Mouse (Mus musculus) hematopoietic stem cell, adult 5-6 weeks (primary cell): ENCODE results near the gene Hagh. TPM values are rescaled to one million over a fixed set of nuclear protein-coding genes. Genes with fewer than 3 reads are reported as not detected.

Source experiments
- ATAC-seq, 2 experiments: fragments of 125-278 bp in 1 of 2; replicated peaks in 1 of 2; 2 replicates each; pipeline ENCODE4 v1.8.0; 2016 to 2017; ENCODE audit warnings: inconsistent platforms in 2 of 2, mild to moderate bottlenecking in 2 of 2, moderate number of reproducible peaks in 2 of 2, low read depth in 1 of 2, moderate TSS enrichment in 1 of 2; ENCODE audit not compliant: low FRiP score in 2 of 2, poor library complexity in 2 of 2, severe bottlenecking in 2 of 2, insufficient read depth in 1 of 2, low TSS enrichment in 1 of 2
- total RNA-seq: library from RNA; stranded (forward); fragments of 172-1452, 232-1000 nt; gene quantifications from 2 replicates; pipeline ENCODE4 v1.2.3, GENCODE M21; 2017

The Hagh gene
- total RNA-seq, 1 experiment from 2014 or later: 24.6 TPM

DNA sequence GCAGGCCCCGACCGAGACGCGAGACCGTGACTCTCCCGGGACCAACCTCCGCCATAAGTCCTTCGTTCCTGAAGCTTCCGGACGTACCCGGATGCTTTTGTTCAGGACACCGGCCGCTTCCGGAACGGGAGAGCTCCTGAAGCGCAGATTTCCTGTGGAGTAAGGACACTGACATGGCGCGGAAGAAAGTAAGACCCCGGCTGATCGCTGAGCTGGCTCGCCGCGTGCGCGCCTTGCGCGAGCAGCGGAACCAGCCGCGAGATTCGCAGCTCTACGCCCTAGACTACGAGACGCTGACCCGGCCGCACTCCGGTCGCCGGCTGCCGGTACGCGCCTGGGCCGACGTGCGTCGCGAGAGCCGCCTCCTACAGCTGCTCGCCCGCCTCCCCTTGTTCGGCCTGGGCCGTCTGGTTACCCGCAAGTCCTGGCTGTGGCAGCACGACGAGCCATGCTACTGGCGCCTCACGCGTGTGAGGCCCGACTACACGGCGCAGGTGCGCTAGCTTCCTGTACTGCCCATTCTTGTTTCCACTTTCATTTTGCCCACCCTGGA lies 55.1 kb downstream of the Hagh start, which contains the start of the genes Eme2 and Mrps34:
Eme2 (minus strand) TSS at position 93 of the 553 bp plus-strand sequence.
Mrps34 (plus strand) TSS at position 122 of the 553 bp plus-strand sequence.
- peak; percentile 25 to 44; a peak in 3 of 4 replicates for ATAC-seq

- ATAC-seq: peak in 1 of 2 experiments; percentile 2; a peak in 1 of 4 replicates
Observed at GRCm38 (mm10) chr17:24895571-24896240, 55.8 kb downstream of the Hagh start.

DNA sequence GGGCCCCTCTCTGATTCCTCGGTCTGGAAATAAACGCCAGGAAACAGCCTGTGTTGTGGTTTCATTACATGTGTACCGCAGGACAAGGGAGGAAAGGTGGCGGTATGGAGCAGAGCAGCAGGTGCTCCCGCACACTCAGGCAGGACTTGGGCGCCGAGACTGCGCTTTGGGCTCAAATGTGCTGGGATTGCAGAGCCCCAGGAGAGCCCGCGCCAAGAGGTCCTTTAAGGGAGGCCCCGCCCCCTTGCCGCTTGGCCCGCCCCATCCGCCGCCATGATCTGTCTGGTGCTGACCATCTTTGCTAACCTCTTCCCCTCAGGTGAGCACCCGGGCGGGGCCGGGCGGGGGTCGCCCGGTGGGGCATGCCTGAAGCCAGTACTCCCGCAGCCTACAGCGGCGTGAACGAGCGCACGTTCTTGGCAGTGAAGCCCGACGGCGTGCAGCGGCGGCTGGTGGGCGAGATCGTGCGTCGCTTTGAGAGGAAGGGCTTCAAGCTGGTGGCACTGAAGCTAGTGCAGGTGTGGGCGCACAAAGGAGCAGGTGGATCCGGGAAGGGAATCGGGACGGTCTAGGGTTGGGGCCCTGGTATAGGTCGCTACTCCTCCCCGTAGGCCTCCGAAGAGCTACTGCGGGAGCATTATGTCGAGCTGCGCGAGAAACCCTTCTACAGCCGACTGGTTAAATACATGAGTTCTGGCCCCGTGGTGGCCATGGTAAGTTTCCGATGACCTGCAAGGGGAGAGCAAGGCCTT lies 56.5 kb downstream of the Hagh start, which contains the start of gene Nme3:
Nme3 (plus strand) TSS at position 260 of the 752 bp plus-strand sequence.
- ATAC-seq: peak; percentile 34 to 37; a peak in 3 of 4 replicates

DNA sequence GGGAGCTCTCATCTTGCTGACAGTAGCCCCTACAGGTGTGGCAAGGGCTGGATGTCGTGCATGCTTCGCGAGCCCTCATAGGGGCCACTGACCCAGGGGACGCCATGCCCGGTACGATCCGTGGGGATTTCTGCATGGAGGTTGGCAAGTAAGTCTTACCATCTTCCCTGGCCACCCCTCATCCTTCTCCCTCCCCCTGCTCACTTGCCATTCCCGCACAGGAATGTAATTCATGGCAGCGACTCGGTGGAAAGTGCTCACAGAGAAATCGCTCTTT lies 57.0 kb downstream of the Hagh start:
- ATAC-seq: no peak

DNA sequence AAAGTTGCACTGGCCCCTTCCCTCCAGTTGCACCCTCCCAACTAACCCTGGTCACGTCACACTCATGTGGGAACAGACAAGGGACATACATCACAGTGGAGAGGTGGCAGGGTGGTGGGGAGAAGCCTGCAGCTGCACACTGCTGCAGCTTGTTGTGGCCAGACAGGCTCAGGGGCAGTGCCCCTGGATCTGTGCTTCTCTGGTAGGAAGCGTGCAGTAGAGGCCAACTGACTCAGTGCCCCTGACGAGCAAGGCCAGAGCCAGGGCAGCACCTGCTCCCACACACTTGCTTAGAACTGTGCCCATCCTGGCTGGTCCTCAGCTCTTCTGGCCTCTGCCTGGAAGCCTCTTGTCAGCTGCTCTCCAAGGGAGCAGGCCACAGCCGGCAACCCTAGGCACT lies 57.7 kb downstream of the Hagh start:
- ATAC-seq: no peak

GRCm38 (mm10) chr17:24898041-24898854 lies 58.3 kb downstream of the Hagh start:
- no peak for ATAC-seq

- ATAC-seq: no peak
Observed at GRCm38 (mm10) chr17:24899153-24899552, 59.2 kb downstream of the Hagh start.

DNA sequence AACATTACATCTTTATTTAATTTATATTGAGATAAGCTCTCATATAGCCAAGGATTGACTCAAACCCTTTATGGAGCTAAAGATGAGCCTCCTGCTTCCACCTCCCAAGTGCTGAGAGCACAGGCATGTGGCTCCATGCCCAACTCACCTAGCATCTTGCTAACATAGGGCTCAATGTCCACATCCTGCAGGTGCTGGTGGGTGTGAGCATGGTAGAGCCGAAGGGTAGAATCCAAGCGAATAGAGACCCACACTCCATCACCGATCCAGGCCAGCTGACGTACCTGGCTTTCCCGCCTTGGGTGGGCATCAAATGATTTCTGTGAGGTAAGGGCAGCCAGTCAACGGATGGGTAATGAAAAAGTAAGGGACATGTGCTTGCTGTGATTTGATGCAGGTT lies 60.1 kb downstream of the Hagh start:
- ATAC-seq: no peak

DNA sequence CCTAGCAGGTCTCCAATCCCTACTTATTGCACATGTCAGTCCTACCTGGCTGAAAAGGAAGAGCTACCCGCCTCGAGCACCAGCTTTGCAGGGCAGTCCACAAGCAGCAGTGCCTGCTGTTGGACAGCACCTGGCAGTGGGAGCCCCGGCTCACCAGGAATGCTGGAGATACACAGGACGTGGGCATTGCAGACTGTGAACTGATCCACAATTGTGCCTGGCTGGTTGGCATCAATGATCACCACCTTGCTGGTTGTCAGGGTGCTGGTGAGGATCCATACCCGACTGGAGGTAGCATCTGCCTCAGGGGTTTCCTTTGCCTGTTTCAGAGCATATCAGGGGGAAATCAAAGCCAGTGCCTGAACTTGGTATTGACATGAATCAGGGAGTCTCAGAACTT lies 62.2 kb downstream of the Hagh start:
- no peak for ATAC-seq

GRCm38 (mm10) chr17:24902671-24903474 lies 62.9 kb downstream of the Hagh start:
- ATAC-seq: peak; percentile 18 to 44; a peak in 1 of 4 replicates

- ATAC-seq: no peak
Observed at GRCm38 (mm10) chr17:24903767-24904166, 63.8 kb downstream of the Hagh start.

- ATAC-seq: no peak
Observed at GRCm38 (mm10) chr17:24907591-24907990, 67.6 kb downstream of the Hagh start.

GRCm38 (mm10) chr17:24913984-24914383 lies 74.0 kb downstream of the Hagh start:
- ATAC-seq: no peak

Other genes starting within 250 kb of the Hagh start
- gene Tsc2, start 207.5 kb upstream of the Hagh start, total RNA-seq: 25.1 and 59.3 TPM in 2 replicates
- 11.1 and 14.5 TPM in 2 replicates for gene Nthl1, start 207.5 kb upstream of the Hagh start, total RNA-seq
- 2.2 and 4.7 TPM in 2 replicates for gene Slc9a3r2, start 189.8 kb upstream of the Hagh start, total RNA-seq
- not detected in 2 replicates for gene Npw, start 181.7 kb upstream of the Hagh start, total RNA-seq
- 19.7 and 22.8 TPM in 2 replicates for gene Zfp598, start 170.5 kb upstream of the Hagh start, total RNA-seq
- 0.25 TPM in 1 of 2 replicates, not detected in the other for gene Syngr3, start 150.2 kb upstream of the Hagh start, total RNA-seq
- 29.3 and 45.5 TPM in 2 replicates for gene Gfer, start 144.0 kb upstream of the Hagh start, total RNA-seq
- 1.2 and 2.8 TPM in 2 replicates for gene Noxo1, start 143.9 kb upstream of the Hagh start, total RNA-seq
- 24.0 and 29.7 TPM in 2 replicates for gene Tbl3, start 132.5 kb upstream of the Hagh start, total RNA-seq
- gene Rnf151, start 122.1 kb upstream of the Hagh start, total RNA-seq: not detected in 2 replicates
- gene Rps2, start 122.0 kb upstream of the Hagh start, total RNA-seq: 1,140 and 1,689 TPM in 2 replicates
- 164 and 207 TPM in 2 replicates for gene Ndufb10, start 115.7 kb upstream of the Hagh start, total RNA-seq
- gene Rpl3l, start 112.3 kb upstream of the Hagh start, total RNA-seq: not detected in 2 replicates
- 33.6 and 69.4 TPM in 2 replicates for gene Msrb1, start 103.5 kb upstream of the Hagh start, total RNA-seq
- gene Hs3st6, start 87.2 kb upstream of the Hagh start, total RNA-seq: not detected in 2 replicates
- 0.44 TPM in 1 of 2 replicates, not detected in the other for gene Meiob, start 35.9 kb upstream of the Hagh start, total RNA-seq
- 15.0 and 19.6 TPM in 2 replicates for gene Fahd1, start 10.2 kb downstream of the Hagh start, total RNA-seq
- gene Igfals, start 25.9 kb downstream of the Hagh start, total RNA-seq: not detected in 2 replicates
- gene Nubp2, start 46.2 kb downstream of the Hagh start, total RNA-seq: 27.9 and 33.1 TPM in 2 replicates
- 6.0 and 12.9 TPM in 2 replicates for gene Spsb3, start 46.5 kb downstream of the Hagh start, total RNA-seq
- 13.7 and 27.3 TPM in 2 replicates for gene Eme2, start 54.9 kb downstream of the Hagh start, total RNA-seq
- gene Mrps34, start 55.0 kb downstream of the Hagh start, total RNA-seq: 23.1 and 25.8 TPM in 2 replicates
- gene Nme3, start 56.4 kb downstream of the Hagh start, total RNA-seq: 22.5 and 44.1 TPM in 2 replicates
- gene Mapk8ip3, start 96.8 kb downstream of the Hagh start, total RNA-seq: 32.8 and 48.7 TPM in 2 replicates
- 71.0 and 108 TPM in 2 replicates for gene Jpt2, start 120.5 kb downstream of the Hagh start, total RNA-seq
- gene Cramp1l, start 175.6 kb downstream of the Hagh start, total RNA-seq: 13.3 and 15.4 TPM in 2 replicates
- gene Ift140, start 175.9 kb downstream of the Hagh start, total RNA-seq: 35.1 and 41.3 TPM in 2 replicates
- gene Tmem204, start 243.4 kb downstream of the Hagh start, total RNA-seq: not detected in 2 replicates